Mouse (Mus musculus) liver, postnatal 0 days (tissue): Measurements from ENCODE around the gene Cryba1.

Source experiments
- CTCF ChIP-seq: sonication (generic); IDR thresholded peaks from 2 replicates; pipeline ENCODE4 v1.5.1; 2016; ENCODE audit warnings: antibody characterized with exemption, low read depth
- EP300 ChIP-seq: IDR thresholded peaks from 2 replicates; pipeline ENCODE4 v1.6.1; 2016; ENCODE audit warnings: antibody characterized with exemption, low read depth, mild to moderate bottlenecking

DNA sequence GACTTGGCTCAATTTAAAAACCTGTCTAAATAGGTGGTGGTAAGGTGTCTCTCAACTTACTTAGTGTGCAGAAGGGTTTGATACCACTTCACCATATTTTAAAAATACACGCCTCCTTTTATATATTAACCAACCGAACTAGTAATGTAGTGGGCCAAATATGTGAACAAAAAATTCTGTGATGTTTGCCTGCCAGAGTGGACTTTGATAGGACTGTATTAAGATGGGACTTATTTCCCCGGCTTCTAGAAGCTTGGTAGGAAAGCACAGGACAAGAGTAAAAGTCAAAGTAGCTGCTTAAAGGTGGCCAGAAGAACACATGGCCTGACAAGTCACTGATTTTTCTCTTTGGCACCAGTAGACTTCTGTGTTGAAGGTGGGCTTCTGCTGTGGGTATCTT, 11.3 kb downstream of the Cryba1 start:
- TF ChIP-seq CTCF, result no peak
- TF ChIP-seq EP300, result no peak
